Mouse (Mus musculus) lung, postnatal 0 days (tissue): ENCODE results near the gene Col1a1. TPM values are rescaled to one million over a fixed set of nuclear protein-coding genes. Genes with fewer than 3 reads are reported as not detected.
A peak's percentile ranks its signal among the peaks of the same experiment; 100 is the strongest.

Source experiments
- ATAC-seq: fragments of 200-750 bp; cut with Nextera tagmentation; 2 replicates; pipeline ENCODE4 v1.8.0; 2017; ENCODE audit warnings: moderate library complexity
- DNase-seq: peaks from one replicate; pipeline ENCODE4 v3.0.0-alpha.2; 2016; ENCODE audit warnings: low spot score
- H3K27ac ChIP-seq: fragments of 300-500 bp; sonication (generic); 2 replicates; pipeline ENCODE4 v1.5.1; 2014; ENCODE audit warnings: antibody characterized with exemption, mild to moderate bottlenecking, low read length, mixed read lengths
- H3K27me3 ChIP-seq: fragments of 300-500 bp; sonication (generic); replicated peaks from 2 replicates; pipeline ENCODE4 v1.6.1; 2014; ENCODE audit warnings: low read length, mixed read lengths; ENCODE audit not compliant: insufficient read depth
- H3K36me3 ChIP-seq: fragments of 300-500 bp; sonication (generic); 2 replicates; pipeline ENCODE4 v1.6.1; 2014; ENCODE audit warnings: low read length, mixed read lengths; ENCODE audit not compliant: insufficient read depth
- H3K4me1 ChIP-seq: fragments of 300-500 bp; sonication (generic); 2 replicates; pipeline ENCODE4 v1.6.1; 2014; ENCODE audit warnings: antibody characterized with exemption, low read depth, low read length, mixed read lengths; ENCODE audit not compliant: insufficient read depth
- H3K4me2 ChIP-seq: fragments of 300-500 bp; sonication (generic); replicated peaks from 2 replicates; pipeline ENCODE4 v1.6.1; 2014; ENCODE audit warnings: low read depth, mild to moderate bottlenecking, low read length, moderate library complexity, mixed read lengths
- H3K4me3 ChIP-seq: fragments of 300-500 bp; sonication (generic); 2 replicates; pipeline ENCODE4 v1.5.1; 2014; ENCODE audit warnings: low read depth, low read length
- H3K9ac ChIP-seq: fragments of 300-500 bp; sonication (generic); replicated peaks from 2 replicates; pipeline ENCODE4 v1.6.1; 2014; ENCODE audit warnings: low read depth, mild to moderate bottlenecking
- H3K9me3 ChIP-seq: fragments of 300-500 bp; sonication (generic); 2 replicates; pipeline ENCODE4 v1.6.1; 2016; ENCODE audit warnings: low read length, mixed read lengths
- CTCF ChIP-seq: IDR thresholded peaks from 2 replicates; pipeline ENCODE4 v1.5.1; 2016; ENCODE audit warnings: antibody characterized with exemption, mild to moderate bottlenecking
- EP300 ChIP-seq: IDR thresholded peaks from 2 replicates; pipeline ENCODE4 v1.6.1; 2016; ENCODE audit warnings: antibody characterized with exemption, mild to moderate bottlenecking, control low read depth
- WGBS: fragments of 180-500 bp; shearing (Covaris S2); extraction: QIAGEN DNeasy Blood & Tissue Kit; methylation state at CpG from one replicate; pipeline ENCODE4 v1.1.7; 2014; 5-methylcytosine and 5-hydroxymethylcytosine counted together
- polyA plus RNA-seq: library from polyadenylated mRNA; unstranded; fragments of >200 nt; fragmentation: Nextera tagmentation; extraction: Ambion mirVana; gene quantifications from 2 replicates; pipeline ENCODE4 v1.2.1, GENCODE M21; 2015

The Col1a1 gene
- polyA plus RNA-seq, 1 experiment from 2014 or later = 478 TPM

- no peak overlapping the region for H3K4me3 ChIP-seq
- no peak overlapping the region for H3K27ac ChIP-seq
- no peak overlapping the region for H3K4me2 ChIP-seq
- H3K4me1 ChIP-seq = peaks cover 14% of the 10 kb centered on the region; the same call in 1 of the 2 replicates
- no peaks in the 10 kb centered on the region for H3K36me3 ChIP-seq
- H3K27me3 ChIP-seq = no peaks in the 10 kb centered on the region
- no peaks in the 10 kb centered on the region for H3K9me3 ChIP-seq
- ATAC-seq (no peak), DNase-seq (no peak)
- WGBS = 31% methylated on average over 6 of the region's 6 CpGs
- no peak overlapping the region for H3K9ac ChIP-seq
- TF ChIP-seq EP300 (no peak), CTCF (no peak)
Observed at GRCm38 (mm10) chr11:94987341-94987740, 51.3 kb downstream of the Col1a1 start.

DNA sequence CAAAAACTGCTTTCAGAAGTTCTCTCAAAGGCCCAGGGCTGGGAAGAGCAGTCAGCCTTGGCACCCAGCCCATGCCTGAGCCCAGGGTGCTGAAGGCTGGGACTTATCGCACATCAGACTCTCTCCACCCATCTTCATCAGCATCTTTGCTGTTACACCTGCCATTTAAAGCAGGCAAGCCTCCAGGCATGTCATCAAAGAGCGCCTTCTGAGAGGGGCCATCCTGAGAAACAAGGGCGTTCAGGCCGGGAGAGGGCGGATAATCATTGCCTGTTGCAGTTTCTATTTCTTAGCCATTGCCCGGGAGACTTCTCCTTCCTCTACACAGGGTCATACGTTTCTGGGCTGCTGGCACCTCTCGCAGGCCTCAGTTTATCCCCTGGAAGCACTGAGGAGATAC, 51.8 kb downstream of the Col1a1 start:
- H3K4me3 ChIP-seq = no peak overlapping the region
- DNase-seq = no peak
- H3K4me2 ChIP-seq = no peak overlapping the region
- no peaks in the 10 kb centered on the region for H3K36me3 ChIP-seq
- H3K4me1 ChIP-seq = peaks cover 14% of the 10 kb centered on the region; the same call in 1 of the 2 replicates
- H3K9me3 ChIP-seq = no peaks in the 10 kb centered on the region
- 80% methylated on average over 8 of the region's 8 CpGs for WGBS
- H3K27ac ChIP-seq = no peak overlapping the region
- H3K27me3 ChIP-seq = no peaks in the 10 kb centered on the region
- H3K9ac ChIP-seq = no peak overlapping the region
- TF ChIP-seq EP300 = no peak
- TF ChIP-seq CTCF = no peak
- no peak for ATAC-seq

DNA sequence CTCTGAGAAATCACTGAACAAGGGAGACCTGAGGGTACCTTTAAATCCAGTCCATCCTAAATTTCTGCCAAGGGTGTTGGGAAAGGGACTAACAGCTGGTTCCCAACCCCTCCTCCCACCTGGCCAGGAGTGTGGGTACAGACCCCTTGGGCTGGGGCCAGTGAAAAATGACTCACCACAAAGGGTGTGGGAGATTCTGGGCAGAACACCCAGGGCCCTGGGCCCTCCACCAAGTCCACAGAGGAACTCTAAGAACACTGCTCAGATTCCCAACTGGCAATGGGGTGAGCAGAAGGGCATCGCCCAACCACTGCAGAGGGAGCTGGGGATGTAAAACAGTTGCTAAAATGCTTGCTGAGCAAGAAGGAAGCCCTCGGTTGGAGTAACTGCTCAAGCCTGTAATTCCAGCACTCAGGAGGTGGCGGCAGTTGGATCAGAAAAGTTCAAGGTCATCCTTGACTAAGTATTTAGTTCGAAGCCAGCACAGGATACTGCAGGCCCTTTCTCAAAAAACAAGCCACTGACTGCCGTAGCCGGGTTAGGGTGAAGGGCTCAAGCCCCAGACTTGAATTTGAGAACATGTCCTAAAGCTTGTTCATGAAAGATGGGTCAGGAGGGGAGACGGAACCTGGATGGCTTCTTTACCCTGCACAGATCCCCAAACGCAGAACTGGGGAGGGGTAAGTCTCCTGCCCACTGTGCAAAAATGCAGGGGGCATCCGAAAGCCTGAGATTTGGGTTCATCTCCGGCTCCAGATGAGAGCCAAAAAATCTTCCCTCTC, 52.9 kb downstream of the Col1a1 start:
- H3K27ac ChIP-seq = peak overlapping the region; percentile 87
- 15% methylated on average over 10 of the region's 10 CpGs for WGBS
- no peaks in the 10 kb centered on the region for H3K27me3 ChIP-seq
- no peaks in the 10 kb centered on the region for H3K9me3 ChIP-seq
- H3K36me3 ChIP-seq = no peaks in the 10 kb centered on the region
- H3K9ac ChIP-seq = peak overlapping the region; percentile 16; the same call in 1 of the 2 replicates
- H3K4me1 ChIP-seq = peaks cover 25% of the 10 kb centered on the region; the same call in 1 of the 2 replicates
- DNase-seq (no peak), ATAC-seq (no peak)
- TF ChIP-seq CTCF (no peak), EP300 (no peak)
- peak overlapping the region; percentile 94 for H3K4me2 ChIP-seq
- H3K4me3 ChIP-seq = peak overlapping the region; percentile 47

GRCm38 (mm10) chr11:94989562-94990017, 53.6 kb downstream of the Col1a1 start:
- WGBS = 1% methylated on average over 12 of the region's 12 CpGs
- TF ChIP-seq EP300 = peak; percentile 42; the same call in 1 of the 2 replicates
- TF ChIP-seq CTCF = peak; percentile 35
- ATAC-seq (peak; percentile 67), DNase-seq (peak; percentile 95)
- Histone ChIP-seq H3K4me2 (peak overlapping the region; percentile 94), H3K36me3 (no peaks in the 10 kb centered on the region), H3K4me3 (peak overlapping the region; percentile 47), H3K9ac (peak overlapping the region; percentile 16; the same call in 1 of the 2 replicates), H3K27ac (peak overlapping the region; percentile 87), H3K27me3 (no peaks in the 10 kb centered on the region), H3K4me1 (peaks cover 31% of the 10 kb centered on the region; the same call in 1 of the 2 replicates), H3K9me3 (no peaks in the 10 kb centered on the region)

DNA sequence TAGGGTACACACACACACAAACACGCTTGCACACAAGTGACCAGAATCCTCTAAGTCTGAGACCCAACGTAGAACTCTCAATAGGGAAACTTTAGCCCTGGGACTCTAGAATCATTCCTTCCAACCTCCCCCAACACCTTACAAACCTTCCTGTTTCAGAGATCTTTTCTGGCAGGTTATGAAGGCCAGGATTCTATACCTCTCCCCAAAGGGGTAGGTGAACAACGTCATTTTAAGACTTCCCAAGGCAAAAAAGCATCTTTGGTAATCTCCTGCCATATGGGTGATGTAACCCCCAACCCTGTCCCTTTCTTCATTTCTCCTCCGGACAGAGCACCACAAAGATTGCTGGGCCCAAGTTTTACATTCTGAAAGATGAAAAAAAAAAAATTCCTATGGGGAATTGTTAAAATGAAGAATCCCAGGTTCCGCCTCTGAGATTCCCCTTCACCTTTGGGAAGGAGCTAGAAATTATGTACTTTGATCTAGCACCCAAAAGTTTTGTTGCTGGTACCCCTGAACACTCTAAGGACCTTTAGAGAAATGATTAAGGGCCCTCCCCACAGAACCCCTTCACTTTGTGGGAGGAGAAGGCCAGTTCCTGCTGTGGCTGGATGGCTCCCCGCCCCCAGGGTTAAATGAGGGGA, 54.2 kb downstream of the Col1a1 start:
- Histone ChIP-seq H3K27ac (peak overlapping the region; percentile 87), H3K36me3 (no peaks in the 10 kb centered on the region), H3K9ac (0 out of 2 replicates have a peak overlapping the region, but pooled peaks have one; percentile 8), H3K4me2 (peak overlapping the region; percentile 94), H3K4me3 (peak overlapping the region; percentile 87), H3K9me3 (no peaks in the 10 kb centered on the region), H3K4me1 (peaks cover 38% of the 10 kb centered on the region; the same call in 1 of the 2 replicates), H3K27me3 (no peaks in the 10 kb centered on the region)
- TF ChIP-seq EP300 = peak; percentile 33; the same call in 1 of the 2 replicates
- TF ChIP-seq CTCF = no peak
- DNase-seq (no peak), ATAC-seq (no peak)
- WGBS = 45% methylated on average over 6 of the region's 6 CpGs
